Mouse (Mus musculus): ENCODE measurements at regions not wholly inside any gene's neighbourhood (a gene's known extent, or its start where the extent isn't known, plus 50 kb on each side); places are given as distances from the start of the nearest gene placed in this dataset.
A peak's percentile ranks its signal among the peaks of the same experiment; 100 is the strongest.

DNA sequence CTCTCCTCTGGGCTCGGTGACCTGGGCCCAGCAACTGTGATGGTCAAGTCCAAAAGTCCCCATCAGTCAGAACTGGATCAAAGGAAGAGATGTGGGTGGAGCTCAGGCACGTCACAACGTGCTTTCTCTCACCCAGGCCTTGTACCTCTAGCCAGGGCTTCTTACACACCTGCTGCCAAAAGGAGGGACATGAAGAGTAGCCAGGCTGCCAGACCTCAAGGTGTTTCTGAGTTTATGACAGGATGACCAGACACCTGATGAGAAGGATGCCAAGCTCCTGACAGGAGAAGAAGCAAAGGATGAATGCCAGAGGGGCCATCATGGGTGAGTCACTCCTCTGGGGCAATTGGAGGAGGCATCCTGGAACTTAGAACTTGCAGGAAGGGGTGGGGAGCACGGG is 70.0 kb upstream of the Haao start:
- Histone ChIP-seq H3K4me1 (ENCODE audit: control insufficient read depth, insufficient read depth, low read depth, low read length) (peaks cover 4% of the 10 kb centered on the region; the same call in 1 of the 2 replicates), H3K36me3 (ENCODE audit: control insufficient read depth, insufficient read depth, low read length) (no peaks in the 10 kb centered on the region), H3K9me3 (ENCODE audit: control insufficient read depth, low read length) (no peaks in the 10 kb centered on the region), H3K27me3 (replicated peaks; ENCODE audit: control insufficient read depth, insufficient read depth, low read length) (no peaks in the 10 kb centered on the region), H3K9ac (ENCODE audit: low read depth, low read length) (no peak overlapping the region), H3K27ac (ENCODE audit: low read depth, low read length) (no peak overlapping the region), H3K4me2 (ENCODE audit: low read length) (no peak overlapping the region), H3K4me3 (ENCODE audit: low read length) (no peak overlapping the region)
- ATAC-seq: no peak
- 79% methylated on average over 4 of the region's 4 CpGs for WGBS

DNA sequence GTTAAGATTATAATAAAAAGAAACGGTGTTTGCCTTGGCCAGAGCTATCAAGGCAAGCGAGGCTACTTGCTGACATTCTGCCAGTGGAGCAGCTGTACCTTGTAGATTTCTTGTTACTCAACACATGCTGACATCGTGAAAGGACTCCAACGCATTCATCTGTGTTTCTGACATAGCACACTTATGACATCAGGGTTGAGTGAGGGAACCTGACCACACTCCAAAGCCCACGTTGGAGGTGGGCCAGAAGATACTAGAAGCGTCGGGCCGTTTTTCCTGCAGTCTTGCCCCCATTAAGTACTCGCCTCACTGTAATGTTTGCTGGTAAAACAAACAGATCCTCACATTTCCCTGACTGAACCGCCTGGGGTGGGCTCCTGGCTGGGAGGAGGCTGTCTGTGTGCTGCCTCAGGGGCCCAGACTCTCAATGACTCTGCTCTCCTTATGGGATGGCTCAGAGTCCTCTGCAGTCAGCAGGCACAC is 69.0 kb upstream of the Haao start:
- Histone ChIP-seq H3K9me3 (ENCODE audit: control insufficient read depth, low read length) (no peaks in the 10 kb centered on the region), H3K4me1 (ENCODE audit: control insufficient read depth, insufficient read depth, low read depth, low read length) (peaks cover 4% of the 10 kb centered on the region; the same call in 1 of the 2 replicates), H3K27me3 (replicated peaks; ENCODE audit: control insufficient read depth, insufficient read depth, low read length) (no peaks in the 10 kb centered on the region), H3K4me3 (ENCODE audit: low read length) (no peak overlapping the region), H3K27ac (ENCODE audit: low read depth, low read length) (no peak overlapping the region), H3K4me2 (ENCODE audit: low read length) (no peak overlapping the region), H3K36me3 (ENCODE audit: control insufficient read depth, insufficient read depth, low read length) (no peaks in the 10 kb centered on the region), H3K9ac (ENCODE audit: low read depth, low read length) (no peak overlapping the region)
- ATAC-seq: 0 out of 2 replicates have a peak, but pooled peaks have one; percentile 54
- 54% methylated on average over 10 of the region's 10 CpGs for WGBS

DNA sequence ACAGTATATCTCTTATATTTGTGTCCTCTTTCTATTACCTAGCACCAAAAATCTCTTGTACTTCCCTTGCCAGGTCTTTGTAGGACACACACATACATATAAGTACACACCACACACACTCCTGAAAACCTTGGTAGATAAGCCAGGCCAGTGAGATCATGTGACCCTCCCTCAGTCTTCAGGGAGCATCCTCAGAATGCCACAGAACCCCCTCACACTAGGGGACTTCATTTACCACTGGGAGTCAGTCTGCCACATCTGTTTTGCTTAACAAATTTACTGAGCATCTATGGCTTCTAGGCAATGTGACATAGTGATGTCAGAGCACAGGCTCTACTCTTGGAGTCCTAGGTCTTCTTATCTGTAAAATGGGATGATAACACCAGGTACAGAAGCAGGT is 67.3 kb upstream of the Haao start:
- peaks cover 4% of the 10 kb centered on the region; the same call in 1 of the 2 replicates for H3K4me1 ChIP-seq (ENCODE audit: control insufficient read depth, insufficient read depth, low read depth, low read length)
- no peak for ATAC-seq
- no peak overlapping the region for H3K4me3 ChIP-seq (ENCODE audit: low read length)

DNA sequence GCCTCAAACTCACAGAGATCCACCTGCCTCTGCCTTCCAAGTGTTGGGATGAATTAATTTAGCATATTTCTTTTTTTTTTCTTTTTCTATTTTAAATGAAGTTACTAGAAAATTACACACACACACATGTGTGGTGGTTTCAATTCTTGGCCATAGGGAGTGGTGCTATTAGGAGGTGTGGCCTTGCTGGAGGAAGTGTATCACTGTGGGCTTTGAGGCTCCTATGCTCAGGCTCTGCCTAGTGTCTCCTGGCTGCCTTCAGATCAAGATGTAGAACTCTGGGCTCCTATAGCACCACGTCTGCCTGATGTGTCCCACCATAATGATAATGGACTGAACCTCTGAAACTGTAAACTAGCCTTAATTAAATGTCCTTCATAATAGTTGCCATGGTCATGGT is 66.8 kb upstream of the Haao start:
- no peak overlapping the region for H3K9ac ChIP-seq (ENCODE audit: low read depth, low read length)
- no peak overlapping the region for H3K4me3 ChIP-seq (ENCODE audit: low read length)
- no peak for ATAC-seq
- H3K4me2 ChIP-seq (ENCODE audit: low read length): no peak overlapping the region
- H3K36me3 ChIP-seq (ENCODE audit: control insufficient read depth, insufficient read depth, low read length): no peaks in the 10 kb centered on the region
- H3K27ac ChIP-seq (ENCODE audit: low read depth, low read length): no peak overlapping the region
- WGBS: 97% methylated on average over 1 of the region's 1 CpGs
- no peaks in the 10 kb centered on the region for H3K27me3 ChIP-seq (replicated peaks; ENCODE audit: control insufficient read depth, insufficient read depth, low read length)
- no peaks in the 10 kb centered on the region for H3K9me3 ChIP-seq (ENCODE audit: control insufficient read depth, low read length)
- peaks cover 4% of the 10 kb centered on the region; the same call in 1 of the 2 replicates for H3K4me1 ChIP-seq (ENCODE audit: control insufficient read depth, insufficient read depth, low read depth, low read length)

More for the DNA sequence above, 67.3 kb upstream of the Haao start:
- no peaks in the 10 kb centered on the region for H3K9me3 ChIP-seq (ENCODE audit: control insufficient read depth, low read length)
- H3K27me3 ChIP-seq (replicated peaks; ENCODE audit: control insufficient read depth, insufficient read depth, low read length): no peaks in the 10 kb centered on the region
- H3K27ac ChIP-seq (ENCODE audit: low read depth, low read length): no peak overlapping the region
- no peak overlapping the region for H3K9ac ChIP-seq (ENCODE audit: low read depth, low read length)
- H3K36me3 ChIP-seq (ENCODE audit: control insufficient read depth, insufficient read depth, low read length): no peaks in the 10 kb centered on the region
- H3K4me2 ChIP-seq (ENCODE audit: low read length): no peak overlapping the region

DNA sequence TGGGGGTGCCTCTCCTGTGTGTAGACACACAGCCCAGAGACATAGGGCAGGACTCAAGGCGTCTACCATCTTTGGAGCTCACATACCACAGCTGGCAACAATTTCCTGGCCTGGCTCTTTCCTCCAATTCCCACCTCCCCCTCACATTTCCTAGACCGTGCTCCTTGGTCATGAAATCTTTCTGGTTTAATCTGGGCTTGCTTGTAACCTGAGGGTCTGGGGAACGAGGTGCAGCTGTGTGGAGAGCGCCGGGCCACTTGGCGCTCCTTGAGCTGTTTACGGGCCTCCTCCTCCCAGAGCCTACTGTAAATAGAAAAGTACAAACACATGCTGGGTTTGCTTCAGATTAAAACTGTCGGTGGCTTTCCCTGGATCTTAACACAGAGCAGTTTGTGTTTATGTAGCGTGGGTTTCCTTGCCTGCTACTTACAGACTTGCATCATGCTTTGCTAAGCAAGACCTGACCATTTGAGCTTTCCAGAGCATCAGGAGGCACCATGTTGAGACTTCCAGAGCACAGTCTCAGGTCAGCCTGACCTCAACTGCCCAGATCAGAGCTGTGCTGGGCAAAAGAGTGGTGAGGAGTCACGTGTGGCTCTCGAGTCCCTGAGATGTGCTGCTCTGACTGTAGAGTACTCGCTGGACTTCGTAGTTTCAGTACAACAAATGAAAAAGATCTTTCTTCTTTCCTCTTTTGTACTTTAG is 66.1 kb upstream of the Haao start:
- Histone ChIP-seq H3K27me3 (replicated peaks; ENCODE audit: control insufficient read depth, insufficient read depth, low read length) (no peaks in the 10 kb centered on the region), H3K9me3 (ENCODE audit: control insufficient read depth, low read length) (no peaks in the 10 kb centered on the region), H3K36me3 (ENCODE audit: control insufficient read depth, insufficient read depth, low read length) (no peaks in the 10 kb centered on the region), H3K4me3 (ENCODE audit: low read length) (no peak overlapping the region), H3K4me1 (ENCODE audit: control insufficient read depth, insufficient read depth, low read depth, low read length) (peaks cover 4% of the 10 kb centered on the region; the same call in 1 of the 2 replicates), H3K4me2 (ENCODE audit: low read length) (no peak overlapping the region), H3K9ac (ENCODE audit: low read depth, low read length) (no peak overlapping the region), H3K27ac (ENCODE audit: low read depth, low read length) (no peak overlapping the region)
- no peak for ATAC-seq
- WGBS: 74% methylated on average over 13 of the region's 13 CpGs

DNA sequence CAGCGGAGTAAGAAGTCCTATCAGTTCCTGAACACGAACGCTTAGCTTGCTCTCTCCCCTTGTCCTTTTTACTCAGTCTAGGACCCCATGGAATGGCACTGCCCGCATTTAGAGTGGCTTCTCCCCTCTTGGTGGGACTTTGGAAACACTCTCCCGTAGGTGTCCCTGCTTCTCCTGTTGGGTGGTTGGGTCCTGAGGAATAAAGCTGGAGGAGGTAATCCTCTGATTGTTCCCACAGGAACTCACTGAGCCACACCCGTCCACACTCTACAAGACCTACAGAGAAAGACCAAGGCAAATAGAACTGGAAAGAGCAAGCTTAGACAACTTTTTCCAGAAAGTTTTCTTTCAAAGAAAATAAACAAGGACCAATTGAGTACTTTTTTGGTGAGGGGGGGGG is 64.7 kb upstream of the Haao start:
- Histone ChIP-seq H3K4me2 (ENCODE audit: low read length) (no peak overlapping the region), H3K9me3 (ENCODE audit: control insufficient read depth, low read length) (no peaks in the 10 kb centered on the region), H3K9ac (ENCODE audit: low read depth, low read length) (no peak overlapping the region), H3K4me3 (ENCODE audit: low read length) (no peak overlapping the region), H3K27ac (ENCODE audit: low read depth, low read length) (no peak overlapping the region), H3K36me3 (ENCODE audit: control insufficient read depth, insufficient read depth, low read length) (no peaks in the 10 kb centered on the region), H3K4me1 (ENCODE audit: control insufficient read depth, insufficient read depth, low read depth, low read length) (peaks cover 4% of the 10 kb centered on the region; the same call in 1 of the 2 replicates), H3K27me3 (replicated peaks; ENCODE audit: control insufficient read depth, insufficient read depth, low read length) (no peaks in the 10 kb centered on the region)
- ATAC-seq: no peak
- 91% methylated on average over 6 of the region's 6 CpGs for WGBS

DNA sequence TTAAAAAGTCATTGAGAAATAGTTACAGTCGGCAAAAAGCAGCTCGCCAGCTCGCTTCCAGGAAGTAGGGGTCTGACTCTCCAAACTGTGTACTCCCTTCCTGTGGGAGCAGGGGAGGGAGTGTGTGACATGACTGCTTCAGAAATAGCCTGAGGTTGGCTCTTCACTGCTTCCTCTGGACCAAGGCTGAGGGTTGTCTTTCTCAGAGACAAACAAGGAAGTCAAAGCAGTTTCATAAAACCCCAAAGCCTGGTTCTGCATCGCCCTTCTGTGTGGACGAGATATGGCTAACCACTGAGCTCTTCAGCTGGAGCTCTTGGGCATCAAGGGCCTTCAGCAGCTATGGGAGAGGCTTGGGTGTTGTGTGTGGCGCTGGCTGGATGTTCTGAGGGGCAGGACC is 61.0 kb upstream of the Haao start:
- 90% methylated on average over 6 of the region's 6 CpGs for WGBS
- no peak for ATAC-seq
- Histone ChIP-seq H3K4me1 (ENCODE audit: control insufficient read depth, insufficient read depth, low read depth, low read length) (no peaks in the 10 kb centered on the region), H3K4me2 (ENCODE audit: low read length) (no peak overlapping the region), H3K9ac (ENCODE audit: low read depth, low read length) (no peak overlapping the region), H3K4me3 (ENCODE audit: low read length) (no peak overlapping the region), H3K27me3 (replicated peaks; ENCODE audit: control insufficient read depth, insufficient read depth, low read length) (no peaks in the 10 kb centered on the region), H3K36me3 (ENCODE audit: control insufficient read depth, insufficient read depth, low read length) (no peaks in the 10 kb centered on the region), H3K27ac (ENCODE audit: low read depth, low read length) (no peak overlapping the region), H3K9me3 (ENCODE audit: control insufficient read depth, low read length) (no peaks in the 10 kb centered on the region)

DNA sequence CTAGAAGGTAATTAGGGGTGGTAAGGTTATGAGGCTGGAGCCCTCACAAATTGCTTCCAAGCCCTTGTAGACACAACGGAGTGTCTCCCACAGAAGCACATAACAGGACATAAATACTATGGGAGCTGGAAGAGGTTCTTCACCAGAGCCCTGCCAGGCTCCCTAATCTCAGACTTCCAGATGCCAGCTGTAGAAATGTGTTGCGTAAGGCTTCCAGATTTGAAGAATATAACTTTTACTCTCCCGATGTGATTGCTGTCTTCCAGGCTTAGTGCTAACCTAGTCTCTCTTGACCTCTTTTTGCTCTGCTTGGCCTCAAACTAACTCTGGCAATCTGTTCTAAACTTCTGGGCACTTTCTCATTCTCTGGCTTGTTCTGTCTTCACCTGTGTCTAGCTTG is 59.8 kb upstream of the Haao start:
- WGBS: 90% methylated on average over 3 of the region's 3 CpGs
- no peak overlapping the region for H3K4me3 ChIP-seq (ENCODE audit: low read length)

DNA sequence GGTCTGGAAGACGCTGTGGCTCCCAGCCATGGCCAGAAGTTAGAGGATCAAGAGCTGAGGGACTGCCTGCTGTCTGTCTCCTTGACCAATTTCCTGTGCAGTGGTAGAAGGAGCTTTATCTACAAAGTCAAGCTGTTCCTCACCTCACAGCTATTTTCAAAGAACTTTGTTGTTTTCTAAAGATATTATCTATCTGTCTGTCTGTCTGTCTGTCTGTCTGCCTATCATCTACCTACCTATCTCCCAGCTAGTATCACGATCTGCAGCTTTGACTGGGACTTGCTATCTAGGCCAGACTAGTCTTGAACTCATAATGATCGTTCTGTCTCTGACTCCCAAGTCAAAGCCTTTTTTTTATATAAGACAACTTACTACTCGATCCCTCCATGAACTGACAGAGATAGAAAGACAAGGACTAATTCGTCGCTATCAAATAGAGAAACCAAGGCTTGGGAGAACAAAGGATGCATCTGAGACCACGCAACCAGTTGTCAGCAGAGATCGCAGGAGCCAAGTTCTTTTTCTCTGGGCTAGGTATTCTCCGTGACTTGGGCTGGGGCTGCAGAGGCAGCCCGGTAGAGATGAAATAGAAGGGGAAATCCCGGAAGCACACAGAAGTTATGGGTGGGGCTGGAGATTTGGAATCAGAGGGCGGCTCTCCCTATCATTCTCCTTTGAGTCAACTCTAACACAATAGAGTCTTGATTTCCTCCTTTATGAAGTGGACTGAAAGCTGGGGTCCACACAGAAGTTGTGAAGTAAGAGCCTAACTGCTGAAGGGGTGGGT is 59.2 kb upstream of the Haao start:
- no peaks in the 10 kb centered on the region for H3K36me3 ChIP-seq (ENCODE audit: control insufficient read depth, insufficient read depth, low read length)
- no peak for ATAC-seq
- H3K4me3 ChIP-seq (ENCODE audit: low read length): no peak overlapping the region
- H3K4me2 ChIP-seq (ENCODE audit: low read length): no peak overlapping the region
- H3K4me1 ChIP-seq (ENCODE audit: control insufficient read depth, insufficient read depth, low read depth, low read length): peaks cover 2% of the 10 kb centered on the region; the same call in 1 of the 2 replicates
- H3K27me3 ChIP-seq (replicated peaks; ENCODE audit: control insufficient read depth, insufficient read depth, low read length): no peaks in the 10 kb centered on the region
- H3K9ac ChIP-seq (ENCODE audit: low read depth, low read length): no peak overlapping the region
- no peaks in the 10 kb centered on the region for H3K9me3 ChIP-seq (ENCODE audit: control insufficient read depth, low read length)
- whole genome bisulfite sequencing: 90% methylated on average over 12 of the region's 12 CpGs
- H3K27ac ChIP-seq (ENCODE audit: low read depth, low read length): no peak overlapping the region

More for the DNA sequence above, 59.8 kb upstream of the Haao start:
- H3K27ac ChIP-seq (ENCODE audit: low read depth, low read length): no peak overlapping the region
- no peaks in the 10 kb centered on the region for H3K9me3 ChIP-seq (ENCODE audit: control insufficient read depth, low read length)
- no peaks in the 10 kb centered on the region for H3K36me3 ChIP-seq (ENCODE audit: control insufficient read depth, insufficient read depth, low read length)
- no peaks in the 10 kb centered on the region for H3K27me3 ChIP-seq (replicated peaks; ENCODE audit: control insufficient read depth, insufficient read depth, low read length)
- no peak overlapping the region for H3K4me2 ChIP-seq (ENCODE audit: low read length)
- peaks cover 2% of the 10 kb centered on the region; the same call in 1 of the 2 replicates for H3K4me1 ChIP-seq (ENCODE audit: control insufficient read depth, insufficient read depth, low read depth, low read length)
- ATAC-seq: no peak
- no peak overlapping the region for H3K9ac ChIP-seq (ENCODE audit: low read depth, low read length)

Data from hindbrain, embryonic 16.5 days (tissue).